Mouse (Mus musculus) T-helper 1 cell (primary cell): ENCODE measurements around the gene Iqcf4.

Experiments
- in situ Hi-C: fragments of 300-600 bp; cut with MboI, MseI; formaldehyde crosslinking; loops from one replicate; pipeline ENCODE4 v1.15.1; 2025; ENCODE audit warnings: high pct_unique_total_duplicates

The Iqcf4 gene

GRCm38 (mm10) chr9:106570896-106571295 lies at the start of gene Iqcf4:
TSS of gene Iqcf4 (minus strand) at chr9:106570996.
- in situ Hi-C loops = no loop called here

GRCm38 (mm10) chr9:106617496-106617895 lies 46.7 kb upstream of the Iqcf4 start:
- in situ Hi-C loops = no loop called here

- in situ Hi-C loops = no loop called here
Measured at GRCm38 (mm10) chr9:106616306-106616705, 45.5 kb upstream of the Iqcf4 start.

GRCm38 (mm10) chr9:106614616-106615015 lies 43.8 kb upstream of the Iqcf4 start:
- in situ Hi-C loops = no loop called here

- in situ Hi-C loops = no loop called here
Measured at GRCm38 (mm10) chr9:106613951-106614350, 43.2 kb upstream of the Iqcf4 start.

- in situ Hi-C loops = no loop called here
Measured at GRCm38 (mm10) chr9:106610727-106611126, 39.9 kb upstream of the Iqcf4 start.

GRCm38 (mm10) chr9:106600546-106600945 lies 29.8 kb upstream of the Iqcf4 start:
- in situ Hi-C loops = no loop called here

- in situ Hi-C loops = loop anchor here (5.0 kb wide), 1 partner anchor 44 kb away; no protein-coding TSS in a partner anchor
Measured at GRCm38 (mm10) chr9:106598466-106598865, 27.7 kb upstream of the Iqcf4 start.

- in situ Hi-C loops = loop anchor here (5.0 kb wide), 1 partner anchor 46 kb away; no protein-coding TSS in a partner anchor
Measured at GRCm38 (mm10) chr9:106595836-106596235, 25.0 kb upstream of the Iqcf4 start.

GRCm38 (mm10) chr9:106595402-106595801 lies 24.6 kb upstream of the Iqcf4 start:
- in situ Hi-C loops = loop anchor here (5.0 kb wide), 1 partner anchor 47 kb away; no protein-coding TSS in a partner anchor

GRCm38 (mm10) chr9:106592158-106592557 lies 21.4 kb upstream of the Iqcf4 start:
- in situ Hi-C loops = no loop called here

- in situ Hi-C loops = no loop called here
Measured at GRCm38 (mm10) chr9:106582552-106582951, 11.8 kb upstream of the Iqcf4 start.

GRCm38 (mm10) chr9:106580016-106580415 lies 9.2 kb upstream of the Iqcf4 start:
- in situ Hi-C loops = no loop called here

- in situ Hi-C loops = no loop called here
Measured at GRCm38 (mm10) chr9:106576112-106576511, 5.3 kb upstream of the Iqcf4 start.

GRCm38 (mm10) chr9:106573366-106573765 lies 2.6 kb upstream of the Iqcf4 start:
- in situ Hi-C loops = no loop called here

GRCm38 (mm10) chr9:106572186-106572585 lies 1.4 kb upstream of the Iqcf4 start:
- in situ Hi-C loops = no loop called here

- in situ Hi-C loops = no loop called here
Measured at GRCm38 (mm10) chr9:106566437-106566836, 4.4 kb downstream of the Iqcf4 start.

GRCm38 (mm10) chr9:106564025-106564424 lies 6.8 kb downstream of the Iqcf4 start:
- in situ Hi-C loops = no loop called here

GRCm38 (mm10) chr9:106562291-106562690 lies 8.5 kb downstream of the Iqcf4 start:
- in situ Hi-C loops = no loop called here

GRCm38 (mm10) chr9:106561531-106561930 lies 9.3 kb downstream of the Iqcf4 start, which contains the start of gene Iqcf3:
TSS of gene Iqcf3 (minus strand) at chr9:106561631.
- in situ Hi-C loops = no loop called here

- in situ Hi-C loops = no loop called here
Measured at GRCm38 (mm10) chr9:106534975-106535374, 35.8 kb downstream of the Iqcf4 start.

- in situ Hi-C loops = no loop called here
Measured at GRCm38 (mm10) chr9:106534296-106534695, 36.5 kb downstream of the Iqcf4 start.

- in situ Hi-C loops = no loop called here
Measured at GRCm38 (mm10) chr9:106531833-106532232, 39.0 kb downstream of the Iqcf4 start.

- in situ Hi-C loops = loop anchor here (10.0 kb wide), 1 partner anchor 675 kb away; no protein-coding TSS in a partner anchor
Measured at GRCm38 (mm10) chr9:106519909-106520308, 50.9 kb downstream of the Iqcf4 start.
